Mouse (Mus musculus) thymus, postnatal 36 days (tissue): Measurements from ENCODE around the gene Ube2u.

Experiments
- DNase-seq, 2 experiments: peaks; one replicate each; pipeline ENCODE4 v3.0.0; 2022; ENCODE audit warnings: mixed read lengths in 2 of 2

The Ube2u gene

GRCm38 (mm10) chr4:100553296-100553695, 74.6 kb downstream of the Ube2u start:
- no peak for DNase-seq

GRCm38 (mm10) chr4:100588236-100589206, 109.9 kb downstream of the Ube2u start:
- peak in 1 of 2 experiments; percentile 5 for DNase-seq

- no peak for DNase-seq
Measured at GRCm38 (mm10) chr4:100595771-100596170, 117.1 kb downstream of the Ube2u start.

GRCm38 (mm10) chr4:100596630-100597029, 118.0 kb downstream of the Ube2u start:
- no peak for DNase-seq

- no peak for DNase-seq
Measured at GRCm38 (mm10) chr4:100597049-100597448, 118.4 kb downstream of the Ube2u start.
